Mouse (Mus musculus) cerebellum, adult 9-10 months (tissue): ENCODE data around the gene Olfr1098.

Experiments used
- DNase-seq: peaks from one replicate; pipeline ENCODE4 v3.0.0; 2022

Gene Olfr1098

GRCm38 (mm10) chr2:86924445-86924844, at the start of gene Olfr1098:
Gene Olfr1098 (minus strand): TSS chr2:86924545.
- no peak for DNase-seq

DNA sequence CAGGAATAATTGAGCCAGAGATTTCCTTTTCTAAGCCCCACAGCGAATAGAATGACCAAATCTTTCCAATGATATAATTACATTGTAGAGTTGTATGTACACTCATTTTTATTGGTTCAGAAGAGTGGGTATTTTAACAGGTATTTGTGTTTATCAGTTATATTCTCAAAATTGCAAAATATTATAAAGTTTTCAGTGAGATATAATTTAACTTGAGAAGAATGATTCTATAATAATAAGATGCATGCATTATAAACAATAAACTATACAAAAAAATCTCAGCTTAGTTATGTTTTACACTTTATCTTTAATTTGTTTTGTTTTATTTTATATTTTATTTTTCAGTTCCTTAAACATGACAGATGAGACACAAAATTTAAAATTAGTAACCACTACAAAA, 36.2 kb upstream of the Olfr1098 start, which contains the start of gene Olfr1099:
Gene Olfr1099 (minus strand): TSS at position 101 of the 400 bp plus-strand sequence.
- DNase-seq, result no peak

DNA sequence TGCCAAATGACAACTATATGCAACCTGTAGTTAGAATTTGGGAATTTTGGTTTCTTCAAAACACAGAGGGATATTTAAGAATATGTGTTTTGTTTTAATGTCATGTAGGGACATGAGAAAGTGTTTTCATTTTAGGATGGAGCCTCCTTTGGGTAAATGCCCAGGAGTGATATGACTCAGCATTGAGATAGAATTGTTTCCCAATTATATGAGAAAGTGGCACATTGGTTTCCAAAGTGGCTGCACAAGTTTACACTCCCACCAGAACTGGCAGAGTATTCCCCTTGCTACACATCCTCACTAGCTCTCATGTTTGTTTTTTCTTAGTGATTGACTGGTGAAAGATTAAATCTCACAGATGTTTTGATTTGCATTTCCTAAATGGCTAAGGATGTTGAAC, 2.2 kb upstream of the Olfr1098 start:
- DNase-seq, result no peak

DNA sequence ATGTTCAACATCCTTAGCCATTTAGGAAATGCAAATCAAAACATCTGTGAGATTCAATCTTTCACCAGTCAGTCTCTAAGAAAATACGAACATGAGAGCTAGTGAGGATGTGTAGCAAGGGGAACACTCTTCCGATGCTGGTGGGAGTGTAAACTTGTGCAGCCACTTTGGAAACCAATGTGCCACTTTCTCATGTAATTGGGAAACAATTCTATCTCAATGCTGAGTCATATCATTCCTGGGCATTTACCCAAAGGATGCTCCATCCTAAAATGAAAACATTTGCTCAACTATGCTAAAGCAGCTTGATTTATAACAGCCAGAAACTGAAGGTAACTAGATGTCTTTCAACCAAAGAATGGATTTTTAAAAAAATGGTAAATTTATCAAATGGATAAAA, 18.7 kb downstream of the Olfr1098 start:
- no peak for DNase-seq

GRCm38 (mm10) chr2:86892116-86892515, 32.2 kb downstream of the Olfr1098 start, which contains the start of gene Olfr1097:
Gene Olfr1097 (minus strand): TSS chr2:86892216.
- DNase-seq, result no peak

DNA sequence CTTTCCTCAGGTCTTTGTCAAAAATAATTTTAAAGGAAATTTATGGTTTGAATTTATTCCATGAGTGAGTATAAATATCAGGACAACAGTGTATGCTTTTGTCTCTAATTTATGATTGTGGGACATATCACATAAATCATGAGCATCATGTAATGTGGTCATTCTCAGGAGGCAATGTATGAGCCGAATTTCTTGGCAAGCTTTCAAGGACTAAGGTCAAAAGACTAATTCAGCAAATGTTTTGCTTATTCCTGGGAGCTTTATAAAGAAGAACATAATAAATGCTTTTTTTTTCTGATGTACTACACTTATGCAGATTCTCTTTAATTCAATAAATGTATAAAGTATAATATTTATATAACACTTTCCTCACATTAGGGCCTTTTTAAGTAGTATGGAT, 49.6 kb downstream of the Olfr1098 start, which contains the start of gene Gm13723:
Gene Gm13723 (minus strand): TSS at position 101 of the 400 bp plus-strand sequence.
- DNase-seq, result no peak
